Mouse (Mus musculus) kidney, adult 2 months (tissue): ENCODE measurements around the gene Map2k1.

ENCODE experiments used
- CTCF ChIP-seq: fragments of 200-500 bp; conservative IDR thresholded peaks from 2 replicates; pipeline ENCODE4 v1.5.1; 2011; ENCODE audit warnings: low read depth, mild to moderate bottlenecking, control low read depth, low read length, moderate library complexity, mixed read lengths; ENCODE audit not compliant: insufficient read depth, insufficient read length
- POLR2A ChIP-seq: fragments of 200-500 bp; IDR thresholded peaks from one replicate; pipeline ENCODE4 v1.6.1; 2011; ENCODE audit warnings: low read depth, low read length, control low read depth

- TF ChIP-seq CTCF (no peak), POLR2A (no peak)
Measured at GRCm38 (mm10) chr9:64267231-64267630, 13.8 kb upstream of the Map2k1 start.
